Mouse (Mus musculus) hindbrain, embryonic 11.5 days (tissue): ENCODE measurements at regions not wholly inside any gene's neighbourhood (a gene's known extent, or its start where the extent isn't known, plus 50 kb on each side); places are given as distances from the start of the nearest gene placed in this dataset.

Source experiments
- ATAC-seq: fragments of 200-750 bp; cut with Nextera tagmentation; 2 replicates; pipeline ENCODE4 v1.8.0; 2017; ENCODE audit warnings: mild to moderate bottlenecking, moderate TSS enrichment, moderate library complexity; ENCODE audit not compliant: low FRiP score
- DNase-seq: peaks from one replicate; pipeline ENCODE4 v3.0.0-alpha.2; 2015; ENCODE audit warnings: low spot score
- H3K27ac ChIP-seq: fragments of 300-500 bp; sonication (generic); 2 replicates; pipeline ENCODE4 v1.5.1; 2014; ENCODE audit warnings: mild to moderate bottlenecking, low read depth, low read length
- H3K27me3 ChIP-seq: fragments of 300-500 bp; sonication (generic); 2 replicates; pipeline ENCODE4 v1.6.1; 2014; ENCODE audit warnings: mild to moderate bottlenecking, low read length, moderate library complexity, mixed read lengths; ENCODE audit not compliant: control insufficient read depth, insufficient read depth
- H3K36me3 ChIP-seq: fragments of 300-500 bp; sonication (generic); 2 replicates; pipeline ENCODE4 v1.6.1; 2014; ENCODE audit warnings: mild to moderate bottlenecking, low read length, moderate library complexity, mixed read lengths; ENCODE audit not compliant: control insufficient read depth, insufficient read depth
- H3K4me1 ChIP-seq: fragments of 300-500 bp; sonication (generic); replicated peaks from 2 replicates; pipeline ENCODE4 v1.6.1; 2014; ENCODE audit warnings: low read length, mixed read lengths; ENCODE audit not compliant: control insufficient read depth, insufficient read depth
- H3K4me2 ChIP-seq: fragments of 300-500 bp; sonication (generic); replicated peaks from 2 replicates; pipeline ENCODE4 v1.6.1; 2014; ENCODE audit warnings: mild to moderate bottlenecking, low read depth, low read length
- H3K4me3 ChIP-seq: fragments of 300-500 bp; sonication (generic); 2 replicates; pipeline ENCODE4 v1.5.1; 2014; ENCODE audit warnings: low read depth, low read length
- H3K9ac ChIP-seq: fragments of 300-500 bp; sonication (generic); 2 replicates; pipeline ENCODE4 v1.6.1; 2014; ENCODE audit warnings: low read depth, low read length
- H3K9me3 ChIP-seq: fragments of 300-500 bp; sonication (generic); 2 replicates; pipeline ENCODE4 v1.6.1; 2016; ENCODE audit warnings: low read length; ENCODE audit not compliant: control insufficient read depth
- WGBS: fragments of 180-500 bp; shearing (Covaris S2); extraction: QIAGEN DNeasy Blood & Tissue Kit; methylation state at CpG from one replicate; pipeline ENCODE4 v1.1.7; 2014; 5-methylcytosine and 5-hydroxymethylcytosine counted together

DNA sequence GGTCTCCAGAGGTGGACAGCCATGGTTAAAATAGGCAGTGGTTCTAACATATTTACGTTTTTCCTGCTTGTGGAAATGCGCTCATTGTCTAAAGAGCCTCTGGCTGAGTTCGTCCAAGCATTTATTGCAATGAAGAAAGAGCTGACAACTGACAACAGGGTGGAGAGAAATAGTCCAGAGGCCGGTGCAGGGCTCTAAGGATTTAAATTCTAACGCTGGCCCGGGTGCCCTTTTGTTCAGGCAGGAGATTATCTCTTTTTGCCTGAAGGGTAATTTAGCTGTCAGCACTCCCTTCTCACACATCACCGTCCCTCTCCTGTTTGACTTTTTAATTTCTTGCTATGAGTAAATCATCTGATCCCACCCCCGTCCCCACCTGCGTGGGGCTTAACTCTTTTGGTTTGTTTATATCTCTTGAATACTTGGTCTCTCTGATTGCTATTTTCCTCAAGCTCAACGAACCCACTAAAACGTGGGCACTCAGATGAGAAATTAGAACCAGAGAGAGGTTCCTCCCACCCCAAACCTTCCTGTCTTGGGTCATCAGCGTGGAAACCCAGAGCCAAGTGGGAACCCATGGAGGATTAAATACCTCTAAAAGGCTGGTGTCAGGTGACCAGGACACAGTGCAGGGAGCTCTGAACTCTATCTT lies 145.7 kb upstream of the Tmpo start:
- Histone ChIP-seq H3K4me2 (no peak overlapping the region), H3K36me3 (no peaks in the 10 kb centered on the region), H3K4me3 (no peak overlapping the region), H3K27ac (no peak overlapping the region), H3K4me1 (no peaks in the 10 kb centered on the region), H3K9me3 (no peaks in the 10 kb centered on the region), H3K27me3 (no peaks in the 10 kb centered on the region), H3K9ac (no peak overlapping the region)
- no peak for DNase-seq
- 60% methylated on average over 12 of the region's 12 CpGs for WGBS
- no peak for ATAC-seq

DNA sequence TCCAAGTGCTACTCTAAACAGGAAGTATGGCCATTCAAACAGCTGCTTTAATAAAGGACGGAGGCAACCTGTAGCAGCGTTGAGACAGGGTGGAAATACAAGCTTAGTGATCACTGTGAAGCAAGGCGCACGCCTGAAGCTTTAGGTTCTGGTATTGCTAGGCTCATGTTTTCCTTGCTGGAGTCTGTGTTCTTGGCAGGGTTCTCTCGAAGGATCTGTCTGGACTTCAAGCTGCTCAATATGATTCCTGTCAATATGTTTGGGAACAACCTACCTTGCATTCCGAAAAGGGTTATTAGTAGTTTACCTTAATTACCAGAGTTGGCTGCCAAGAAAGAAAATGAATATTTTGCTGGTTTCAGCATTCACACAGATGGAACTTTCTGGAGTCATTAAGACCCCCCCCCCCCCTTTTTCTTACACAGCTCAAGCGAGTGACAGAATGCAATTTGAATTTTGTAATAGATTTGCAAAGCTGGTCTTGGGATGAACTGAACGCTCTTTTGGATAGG lies 145.1 kb upstream of the Tmpo start:
- no peak for ATAC-seq
- H3K27ac ChIP-seq: no peak overlapping the region

DNA sequence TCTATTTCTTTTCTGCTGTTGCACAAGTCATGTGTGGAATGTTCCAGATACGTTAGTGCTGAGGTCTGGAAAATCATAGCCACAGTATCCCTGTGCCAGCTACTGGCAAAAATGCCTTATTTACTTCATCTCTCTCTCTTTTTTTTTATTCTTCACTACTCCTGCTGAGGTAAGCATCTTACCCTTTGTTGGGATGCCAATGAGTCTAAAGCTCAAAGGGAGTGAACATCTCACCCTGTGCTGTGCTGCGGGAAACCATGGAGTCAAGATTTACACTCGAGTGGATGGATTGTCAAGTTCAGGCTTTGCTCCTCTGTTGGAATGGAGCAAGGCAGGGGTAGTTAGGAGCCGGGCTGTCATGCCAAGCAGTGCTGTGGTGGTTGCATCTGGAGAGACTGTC lies 140.1 kb upstream of the Tmpo start:
- no peak overlapping the region for H3K4me2 ChIP-seq
- WGBS: 85% methylated on average over 4 of the region's 4 CpGs
- no peaks in the 10 kb centered on the region for H3K27me3 ChIP-seq
- H3K4me3 ChIP-seq: no peak overlapping the region
- DNase-seq (no peak), ATAC-seq (no peak)
- H3K36me3 ChIP-seq: no peaks in the 10 kb centered on the region
- H3K9me3 ChIP-seq: no peaks in the 10 kb centered on the region
- no peaks in the 10 kb centered on the region for H3K4me1 ChIP-seq
- no peak overlapping the region for H3K9ac ChIP-seq
- no peak overlapping the region for H3K27ac ChIP-seq

More for the DNA sequence above, 145.1 kb upstream of the Tmpo start:
- Histone ChIP-seq H3K4me2 (no peak overlapping the region), H3K27me3 (no peaks in the 10 kb centered on the region), H3K9me3 (no peaks in the 10 kb centered on the region), H3K9ac (no peak overlapping the region), H3K36me3 (no peaks in the 10 kb centered on the region), H3K4me1 (no peaks in the 10 kb centered on the region), H3K4me3 (no peak overlapping the region)
- WGBS: 87% methylated on average over 8 of the region's 8 CpGs
- DNase-seq: no peak

DNA sequence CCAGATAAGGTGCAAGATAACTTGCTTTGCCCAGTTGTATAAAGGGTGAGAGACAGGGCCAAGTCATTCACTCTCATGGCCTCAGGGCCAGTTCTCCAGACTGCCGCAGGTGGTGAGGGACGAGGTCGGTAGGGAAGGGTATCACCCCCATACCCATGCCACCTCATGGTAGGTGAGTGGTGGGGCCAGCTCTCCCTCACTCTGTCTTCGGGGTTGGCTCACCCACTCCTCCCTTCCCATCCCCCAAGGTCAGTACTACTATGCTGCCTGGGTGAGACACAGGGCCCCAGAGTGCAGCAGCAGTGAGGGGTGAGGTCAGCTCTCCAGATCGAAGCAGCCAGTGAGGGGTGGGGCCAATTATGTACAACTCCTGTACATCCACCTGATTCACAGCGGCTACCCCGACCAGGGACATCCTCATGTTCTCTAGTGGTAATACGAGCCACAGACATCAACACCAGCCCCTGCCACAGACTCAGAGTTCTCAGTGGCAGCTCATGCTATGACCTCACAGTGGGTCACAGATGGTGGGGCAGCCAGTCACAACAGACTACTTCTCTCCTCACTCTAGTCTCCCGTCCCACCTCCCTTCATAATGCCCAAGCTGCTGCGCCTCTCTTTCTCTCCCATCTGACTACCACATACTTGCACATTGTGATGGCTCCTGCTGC lies 138.5 kb upstream of the Tmpo start:
- H3K27ac ChIP-seq: no peak overlapping the region
- WGBS: 78% methylated on average over 10 of the region's 10 CpGs

DNA sequence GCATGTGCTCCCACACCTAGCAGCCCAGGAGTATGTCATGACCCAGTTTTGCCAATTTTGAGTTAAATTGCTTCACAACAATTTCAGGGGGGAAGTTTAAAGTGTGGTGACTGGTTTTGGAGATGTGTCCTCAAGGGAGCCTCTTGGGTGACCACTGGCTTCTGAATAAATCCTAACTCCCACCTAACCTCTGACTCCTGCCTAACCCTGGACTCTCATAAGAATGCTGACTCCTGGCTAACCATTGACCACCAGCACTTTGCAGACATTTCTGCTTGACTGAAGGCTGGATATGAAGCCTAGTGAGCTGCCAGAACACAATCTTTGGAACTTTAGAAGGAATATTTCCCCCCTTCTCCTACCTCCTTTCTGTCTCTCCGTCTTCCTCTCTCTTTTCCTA lies 133.3 kb upstream of the Tmpo start:
- 90% methylated on average over 1 of the region's 1 CpGs for WGBS
- Histone ChIP-seq H3K4me3 (no peak overlapping the region), H3K4me2 (no peak overlapping the region), H3K4me1 (no peaks in the 10 kb centered on the region), H3K27me3 (no peaks in the 10 kb centered on the region), H3K9me3 (no peaks in the 10 kb centered on the region), H3K27ac (no peak overlapping the region), H3K9ac (no peak overlapping the region), H3K36me3 (no peaks in the 10 kb centered on the region)
- ATAC-seq (no peak), DNase-seq (no peak)

More for the DNA sequence above, 138.5 kb upstream of the Tmpo start:
- Histone ChIP-seq H3K4me3 (no peak overlapping the region), H3K9ac (no peak overlapping the region), H3K4me1 (no peaks in the 10 kb centered on the region), H3K36me3 (no peaks in the 10 kb centered on the region), H3K4me2 (no peak overlapping the region), H3K9me3 (no peaks in the 10 kb centered on the region), H3K27me3 (no peaks in the 10 kb centered on the region)
- ATAC-seq (peak; percentile 27; the same call in 1 of the 2 replicates), DNase-seq (no peak)

DNA sequence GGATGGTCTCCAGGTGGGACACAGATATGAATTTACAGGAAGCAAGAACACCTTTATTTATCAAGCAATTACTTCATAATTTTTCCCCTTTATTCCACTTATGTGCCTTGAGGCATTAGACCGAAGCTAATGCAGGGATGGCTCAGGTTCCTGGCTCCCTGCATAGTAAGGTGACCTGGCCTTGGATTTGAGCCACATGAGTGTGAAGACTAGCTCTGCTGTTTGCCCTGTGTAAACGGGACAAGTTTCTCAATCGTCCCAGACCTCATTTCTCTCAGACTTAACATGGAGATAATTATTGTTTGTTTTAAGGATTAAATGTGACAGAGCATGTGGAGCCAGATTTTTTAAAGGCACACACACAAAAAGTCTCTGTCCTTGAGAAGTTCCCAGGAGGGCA lies 132.2 kb upstream of the Tmpo start:
- Histone ChIP-seq H3K4me1 (no peaks in the 10 kb centered on the region), H3K4me2 (no peak overlapping the region), H3K36me3 (no peaks in the 10 kb centered on the region), H3K9ac (no peak overlapping the region), H3K9me3 (no peaks in the 10 kb centered on the region), H3K4me3 (no peak overlapping the region), H3K27me3 (no peaks in the 10 kb centered on the region), H3K27ac (no peak overlapping the region)
- DNase-seq (no peak), ATAC-seq (no peak)
- 72% methylated on average over 3 of the region's 3 CpGs for WGBS

DNA sequence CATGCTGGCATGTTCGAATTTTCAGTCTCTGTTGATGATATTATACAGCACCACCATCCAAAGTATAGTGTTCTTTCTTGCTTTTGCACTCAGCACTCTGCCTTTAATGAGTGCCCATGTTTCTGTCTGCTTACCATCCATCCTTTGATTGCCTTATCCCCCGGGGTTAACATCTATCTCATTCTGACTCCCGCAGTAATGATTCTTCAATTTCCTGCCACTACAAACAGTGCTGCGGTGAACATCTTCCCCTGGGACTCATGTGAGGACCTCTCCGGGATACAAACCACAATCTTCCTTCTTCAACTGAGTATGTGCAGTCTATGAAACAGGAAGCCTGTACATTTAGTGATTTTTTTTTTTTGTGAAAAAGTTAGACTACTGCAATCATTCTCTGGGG lies 131.8 kb upstream of the Tmpo start:
- WGBS: 68% methylated on average over 5 of the region's 5 CpGs
- Histone ChIP-seq H3K27me3 (no peaks in the 10 kb centered on the region), H3K4me3 (no peak overlapping the region), H3K27ac (no peak overlapping the region), H3K4me2 (no peak overlapping the region), H3K9ac (no peak overlapping the region), H3K4me1 (no peaks in the 10 kb centered on the region), H3K36me3 (no peaks in the 10 kb centered on the region), H3K9me3 (no peaks in the 10 kb centered on the region)
- DNase-seq: no peak
- ATAC-seq: no peak

DNA sequence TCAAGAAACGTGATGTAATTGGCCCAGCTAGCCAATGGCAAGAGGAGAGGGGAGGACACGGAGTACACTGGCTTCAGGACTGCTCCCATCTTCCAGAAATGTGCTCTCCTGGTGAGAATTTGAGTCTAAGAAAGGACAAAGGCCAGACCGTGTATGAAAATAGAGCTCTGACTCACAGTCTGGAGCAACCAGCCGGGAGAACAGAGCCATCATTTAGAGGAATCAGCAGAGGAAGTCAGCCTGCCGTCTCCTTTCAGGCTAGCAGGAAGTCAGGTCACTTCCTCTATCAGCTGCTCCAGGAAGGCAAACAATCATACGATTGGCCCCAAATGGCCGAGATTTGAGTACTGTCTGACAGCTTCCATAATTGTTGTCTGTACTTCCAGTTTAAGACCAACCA lies 119.0 kb upstream of the Tmpo start:
- Histone ChIP-seq H3K27me3 (no peaks in the 10 kb centered on the region), H3K36me3 (no peaks in the 10 kb centered on the region), H3K4me3 (no peak overlapping the region), H3K4me1 (no peaks in the 10 kb centered on the region), H3K4me2 (no peak overlapping the region), H3K9ac (no peak overlapping the region), H3K27ac (no peak overlapping the region), H3K9me3 (no peaks in the 10 kb centered on the region)
- DNase-seq: no peak
- 79% methylated on average over 7 of the region's 7 CpGs for WGBS
- no peak for ATAC-seq
